Comparison of ENCODE assay signal across 9 mouse cellular contexts in the genomic region with DNA sequence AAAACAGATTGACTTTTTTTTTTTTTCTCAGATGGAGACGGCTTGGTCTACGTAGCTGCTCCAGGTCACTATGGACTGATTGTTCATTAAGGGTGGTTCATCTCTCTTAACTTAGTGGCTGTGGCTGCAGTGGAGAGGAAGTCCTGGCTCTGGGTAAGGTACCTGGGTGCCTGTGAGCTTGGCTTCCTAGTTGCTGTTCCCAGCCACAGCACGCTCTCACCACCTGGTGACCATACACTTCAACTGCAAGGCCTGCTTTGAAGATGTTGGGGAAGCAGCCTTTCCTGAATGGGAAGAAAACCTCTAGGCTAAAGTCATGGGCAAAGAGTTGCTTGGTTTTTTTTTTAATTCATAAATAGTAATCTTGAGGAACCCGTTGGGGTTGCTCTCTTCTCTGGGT.
A peak's percentile ranks its signal among the peaks of the same experiment; 100 is the strongest.
DNase-seq lines count a peak whose midpoint lies in the region; ATAC-seq and TF ChIP-seq lines count a peak whose summit lies in the region.
"Had no signal": no experiment of that assay in that cellular context is flagged by ENCODE, and none has a peak within 500 bp of the region (broad histone marks: within the 10 kb centered on the region; RNA-seq: fewer than 3 reads in every experiment).

No protein-coding gene starts in this region.

- no peaks in the 10 kb centered on the region for H3K9me3 ChIP-seq in forebrain, postnatal 0 days (ENCODE audit: low read length)
- no peaks in the 10 kb centered on the region for H3K9me3 ChIP-seq in forebrain, embryonic 11.5 days (ENCODE audit: control insufficient read depth, low read length)
- H3K9me3 ChIP-seq in CH12.LX (replicated peaks; ENCODE audit: low read length) = no peaks in the 10 kb centered on the region
- H3K9me3 ChIP-seq in stomach, postnatal 0 days (ENCODE audit: control insufficient read depth, low read length) = no peaks in the 10 kb centered on the region
- H3K9me3 ChIP-seq: limb, embryonic 12.5 days had no signal

- no peak for TF ChIP-seq POLR2A in CH12.LX (IDR thresholded peaks at IDR 0.05; ENCODE audit: low read depth, low read length)
- no peak for TF ChIP-seq POLR2A in liver, adult 2 months (IDR thresholded peaks at IDR 0.05; ENCODE audit: extremely low read depth, insufficient read depth, low read length)

- in situ Hi-C loops in CH12.LX (cut with MboI; ENCODE audit: low pct_ligation_motif_present, low pct_unique_long_range_greater_than_20kb, low sequenced_read_pairs) = loop anchor here (5.0 to 25.0 kb wide), 3 partner anchors 119 to 539 kb away; no protein-coding TSS in a partner anchor

- ATAC-seq in forebrain, postnatal 0 days = peak; percentile 81
- ATAC-seq in forebrain, embryonic 11.5 days (replicated peaks; ENCODE audit: low FRiP score) = no peak
- ATAC-seq in common myeloid progenitor, adult 5-6 weeks (replicated peaks; ENCODE audit: low read depth, poor library complexity, severe bottlenecking) = peak; percentile 86
- ATAC-seq in inflammation-experienced regulatory T-cells, adult 6 months = peak; percentile 86
- peak; percentile 69 for ATAC-seq in stomach, postnatal 0 days (ENCODE audit: low FRiP score, low TSS enrichment)

- no peak overlapping the region for H3K27ac ChIP-seq in forebrain, postnatal 0 days (ENCODE audit: low read depth, low read length)
- H3K27ac ChIP-seq in forebrain, embryonic 11.5 days (ENCODE audit: low read depth, low read length) = no peak overlapping the region
- H3K27ac ChIP-seq in CH12.LX (ENCODE audit: insufficient read depth, low read depth) = no peak overlapping the region
- no peak overlapping the region for H3K27ac ChIP-seq in liver, adult 2 months (replicated peaks; ENCODE audit: insufficient read depth, low read depth, low read length)
- no peak overlapping the region for H3K27ac ChIP-seq in stomach, postnatal 0 days (replicated peaks)
- H3K27ac ChIP-seq: limb, embryonic 12.5 days had no signal

- no peaks in the 10 kb centered on the region for H3K27me3 ChIP-seq in forebrain, postnatal 0 days (ENCODE audit: insufficient read depth, low read length)
- no peaks in the 10 kb centered on the region for H3K27me3 ChIP-seq in forebrain, embryonic 11.5 days (ENCODE audit: control insufficient read depth, insufficient read depth, low read length)
- no peaks in the 10 kb centered on the region for H3K27me3 ChIP-seq in CH12.LX (replicated peaks)
- no peaks in the 10 kb centered on the region for H3K27me3 ChIP-seq in liver, adult 2 months (ENCODE audit: control insufficient read depth, insufficient read depth, low read length)
- no peaks in the 10 kb centered on the region for H3K27me3 ChIP-seq in stomach, postnatal 0 days (ENCODE audit: control insufficient read depth, insufficient read depth, low read length)
- H3K27me3 ChIP-seq: limb, embryonic 12.5 days had no signal

- no peaks in the 10 kb centered on the region for H3K36me3 ChIP-seq in forebrain, postnatal 0 days (ENCODE audit: insufficient read depth)
- H3K36me3 ChIP-seq in forebrain, embryonic 11.5 days (ENCODE audit: control insufficient read depth, insufficient read depth, low read length) = no peaks in the 10 kb centered on the region
- H3K36me3 ChIP-seq in CH12.LX (replicated peaks in 1 of 2; ENCODE audit: control insufficient read depth in 1 of 2, insufficient read depth in 1 of 2, low read length in 1 of 2) = no peaks in the 10 kb centered on the region
- H3K36me3 ChIP-seq in liver, adult 2 months (ENCODE audit: control insufficient read depth, insufficient read depth, low read length) = no peaks in the 10 kb centered on the region
- H3K36me3 ChIP-seq in stomach, postnatal 0 days (ENCODE audit: control insufficient read depth, insufficient read depth, low read length) = no peaks in the 10 kb centered on the region
- H3K36me3 ChIP-seq: limb, embryonic 12.5 days had no signal

- no peak overlapping the region for H3K4me2 ChIP-seq in forebrain, postnatal 0 days (ENCODE audit: low read depth)
- no peak overlapping the region for H3K4me2 ChIP-seq in forebrain, embryonic 11.5 days (ENCODE audit: low read depth, low read length, severe bottlenecking)
- no peak overlapping the region for H3K4me2 ChIP-seq in CH12.LX (ENCODE audit: insufficient read depth, low read depth, poor library complexity, severe bottlenecking)
- H3K4me2 ChIP-seq in stomach, postnatal 0 days (replicated peaks; ENCODE audit: low read depth) = no peak overlapping the region
- H3K4me2 ChIP-seq: limb, embryonic 12.5 days had no signal

- 52% methylated on average over 4 of the region's 4 CpGs for WGBS in forebrain, postnatal 0 days
- 55% methylated on average over 4 of the region's 4 CpGs for WGBS in forebrain, embryonic 11.5 days
- WGBS in liver, adult 2 months = 44% methylated on average over 4 of the region's 4 CpGs
- 33% methylated on average over 4 of the region's 4 CpGs for WGBS in stomach, postnatal 0 days

- H3K79me2 ChIP-seq in CH12.LX (replicated peaks; ENCODE audit: control insufficient read depth, extremely low read depth, insufficient read depth, poor library complexity, severe bottlenecking) = no peaks in the 10 kb centered on the region
- no peaks in the 10 kb centered on the region for H3K79me2 ChIP-seq in liver, adult 2 months (ENCODE audit: control insufficient read depth, insufficient read depth, low read length)

- H3K4me3 ChIP-seq in forebrain, postnatal 0 days (ENCODE audit: low read depth, low read length) = no peak overlapping the region
- H3K4me3 ChIP-seq in forebrain, embryonic 11.5 days (ENCODE audit: low read depth, low read length) = no peak overlapping the region
- H3K4me3 ChIP-seq in CH12.LX (replicated peaks in 1 of 3; ENCODE audit: low read depth in 2 of 3, low read length in 2 of 3, poor library complexity in 1 of 3) = no peak overlapping the region
- no peak overlapping the region for H3K4me3 ChIP-seq in liver, adult 2 months (ENCODE audit: insufficient read depth, low read depth, low read length)
- no peak overlapping the region for H3K4me3 ChIP-seq in stomach, postnatal 0 days (ENCODE audit: low read depth, low read length)
- H3K4me3 ChIP-seq: limb, embryonic 12.5 days had no signal

- DNase-seq in forebrain, postnatal 0 days = peak; percentile 67
- DNase-seq in forebrain, embryonic 11.5 days (ENCODE audit: low spot score) = no peak
- DNase-seq in CH12.LX (ENCODE audit: extremely low read depth) = peak; percentile 75
- peak; percentile 49 for DNase-seq in liver, adult 2 months (ENCODE audit: extremely low read depth, low read depth, low spot score)
- peak; percentile 68 for DNase-seq in naive thymus-derived CD4-positive, alpha-beta T cell, adult 2 months (ENCODE audit: low read depth)
- peak; percentile 77 for DNase-seq in stomach, postnatal 0 days (ENCODE audit: low spot score)

- peak; percentile 90 for TF ChIP-seq CTCF in forebrain, postnatal 0 days (IDR thresholded peaks at IDR 0.05; ENCODE audit: low read depth)
- peak; percentile 68 to 95 for TF ChIP-seq CTCF in CH12.LX (conservative IDR thresholded peaks at IDR 0.05 in 1 of 2, IDR thresholded peaks at IDR 0.05 in 1 of 2; ENCODE audit: low read depth in 2 of 2, low read length in 2 of 2)
- TF ChIP-seq CTCF in liver, adult 2 months (IDR thresholded peaks at IDR 0.05; ENCODE audit: low read depth, low read length) = peak; percentile 88
- TF ChIP-seq CTCF in stomach, postnatal 0 days (IDR thresholded peaks at IDR 0.05; ENCODE audit: low read depth) = peak; percentile 93

- no peaks in the 10 kb centered on the region for H3K4me1 ChIP-seq in forebrain, postnatal 0 days (ENCODE audit: insufficient read depth)
- no peaks in the 10 kb centered on the region for H3K4me1 ChIP-seq in forebrain, embryonic 11.5 days (replicated peaks; ENCODE audit: control insufficient read depth, insufficient read depth, low read length)
- H3K4me1 ChIP-seq in CH12.LX (ENCODE audit: control insufficient read depth in 1 of 2, insufficient read depth in 2 of 2) = peaks cover 2 to 6% of the 10 kb centered on the region in 2 experiments; a peak in 2 of 4 replicates
- H3K4me1 ChIP-seq in liver, adult 2 months (ENCODE audit: control insufficient read depth, insufficient read depth, low read length) = no peaks in the 10 kb centered on the region
- H3K4me1 ChIP-seq in stomach, postnatal 0 days (replicated peaks; ENCODE audit: control insufficient read depth, insufficient read depth) = no peaks in the 10 kb centered on the region

- TF ChIP-seq RAD21 in CH12.LX (IDR thresholded peaks at IDR 0.05; ENCODE audit: low read depth, low read length) = peak; percentile 97

- dilution Hi-C loops in CH12.LX (cut with MboI; ENCODE audit: extremely low pct_ligation_motif_present, extremely low pct_unique_long_range_greater_than_20kb, low sequenced_read_pairs) = no loop called here

- no peak overlapping the region for H3K9ac ChIP-seq in forebrain, postnatal 0 days
- no peak overlapping the region for H3K9ac ChIP-seq in forebrain, embryonic 11.5 days (ENCODE audit: low read length)
- H3K9ac ChIP-seq in CH12.LX (ENCODE audit: insufficient read depth, low read depth) = no peak overlapping the region
- H3K9ac ChIP-seq in liver, adult 2 months (ENCODE audit: low read depth, low read length) = no peak overlapping the region
- H3K9ac ChIP-seq in stomach, postnatal 0 days (ENCODE audit: low read length) = no peak overlapping the region
- H3K9ac ChIP-seq: limb, embryonic 12.5 days had no signal

- no peak for TF ChIP-seq EP300 in CH12.LX (IDR thresholded peaks at IDR 0.05; ENCODE audit: low read length)
- no peak for TF ChIP-seq EP300 in stomach, postnatal 0 days (optimal IDR thresholded peaks at IDR 0.05)

TF ChIP-seq in CH12.LX, 34 proteins besides CTCF, POLR2A, EP300 and RAD21:
- TF ChIP-seq ZKSCAN1 (IDR thresholded peaks at IDR 0.05; ENCODE audit: borderline replicate concordance, low read depth, low read length) (no peak), HCFC1 (IDR thresholded peaks at IDR 0.05; ENCODE audit: low read depth, low read length) (no peak), PAX5 (IDR thresholded peaks at IDR 0.05; ENCODE audit: low read length) (no peak), ZC3H11A (IDR thresholded peaks at IDR 0.05; ENCODE audit: low read depth, low read length) (peak; percentile 50; the same call in 1 of the 2 replicates), SMC3 (IDR thresholded peaks at IDR 0.05; ENCODE audit: low read depth, low read length) (peak; percentile 91), ZMIZ1 (IDR thresholded peaks at IDR 0.05; ENCODE audit: low read depth, low read length) (no peak), ETS1 (conservative IDR thresholded peaks at IDR 0.05; ENCODE audit: low read depth, low read length) (no peak), NRF1 (IDR thresholded peaks at IDR 0.05; ENCODE audit: low read depth, low read length) (no peak), GABPA (IDR thresholded peaks at IDR 0.05; ENCODE audit: insufficient replicate concordance, low read depth, low read length) (no peak), USF1 (IDR thresholded peaks at IDR 0.05; ENCODE audit: low read depth, low read length) (no peak), ELF1 (IDR thresholded peaks at IDR 0.05; ENCODE audit: low read depth, low read length) (peak; percentile 61), TCF12 (IDR thresholded peaks at IDR 0.05; ENCODE audit: low read depth, low read length) (no peak), ZNF384 (IDR thresholded peaks at IDR 0.05; ENCODE audit: low read depth, low read length) (no peak), JUN (IDR thresholded peaks at IDR 0.05; ENCODE audit: insufficient read depth, low read depth, low read length) (no peak), NELFE (IDR thresholded peaks at IDR 0.05; ENCODE audit: low read depth, low read length) (no peak)
